15 mouse cellular contexts compared by ENCODE assay signal in genomic region chr6:87519809-87520208, GRCm38 (mm10).
"Had no signal": no experiment of that assay in that cellular context is flagged by ENCODE, and none has a peak within 500 bp of the region (broad histone marks: within the 10 kb centered on the region; RNA-seq: fewer than 3 reads in every experiment).

No protein-coding gene starts in this region.

- H3K36me3 ChIP-seq: limb, embryonic 12.5 days; liver, embryonic 13.5 days; lung, embryonic 15.5 days; midbrain, embryonic 13.5 days; neural tube, embryonic 15.5 days had no signal

- H3K9ac ChIP-seq: limb, embryonic 12.5 days; liver, embryonic 13.5 days; liver, postnatal 0 days; lung, embryonic 15.5 days; midbrain, embryonic 13.5 days; neural tube, embryonic 15.5 days had no signal

- H3K4me2 ChIP-seq: limb, embryonic 12.5 days; liver, embryonic 13.5 days; lung, embryonic 15.5 days; midbrain, embryonic 13.5 days; neural tube, embryonic 15.5 days had no signal

- DNase-seq: kidney, adult 18-20 months; layer of hippocampus, adult 9-11 months; layer of hippocampus, postnatal 36 days; liver; liver, embryonic 13.5 days; liver, postnatal 0 days; lung, postnatal 14 days; right cerebral cortex, postnatal 4 days; spleen, adult 18-20 months had no signal

- H3K27ac ChIP-seq: limb, embryonic 12.5 days; liver, embryonic 13.5 days; lung, embryonic 15.5 days; midbrain, embryonic 13.5 days; neural tube, embryonic 15.5 days had no signal

- H3K4me3 ChIP-seq: limb, embryonic 12.5 days; liver, embryonic 13.5 days; lung, embryonic 15.5 days; midbrain, embryonic 13.5 days; myocyte; neural tube, embryonic 15.5 days had no signal

- H3K9me3 ChIP-seq: limb, embryonic 12.5 days; liver, embryonic 13.5 days; lung, embryonic 15.5 days; megakaryocyte, embryonic 14.5 days; midbrain, embryonic 13.5 days; neural tube, embryonic 15.5 days had no signal

- H3K4me1 ChIP-seq: limb, embryonic 12.5 days; lung, embryonic 15.5 days; midbrain, embryonic 13.5 days; neural tube, embryonic 15.5 days had no signal

- H3K27me3 ChIP-seq: limb, embryonic 12.5 days; liver, embryonic 13.5 days; lung, embryonic 15.5 days; midbrain, embryonic 13.5 days; neural tube, embryonic 15.5 days had no signal

- ATAC-seq: liver, postnatal 0 days; midbrain, embryonic 13.5 days had no signal
